Comparison of ENCODE assay signal across 8 mouse cellular contexts in the genomic region with DNA sequence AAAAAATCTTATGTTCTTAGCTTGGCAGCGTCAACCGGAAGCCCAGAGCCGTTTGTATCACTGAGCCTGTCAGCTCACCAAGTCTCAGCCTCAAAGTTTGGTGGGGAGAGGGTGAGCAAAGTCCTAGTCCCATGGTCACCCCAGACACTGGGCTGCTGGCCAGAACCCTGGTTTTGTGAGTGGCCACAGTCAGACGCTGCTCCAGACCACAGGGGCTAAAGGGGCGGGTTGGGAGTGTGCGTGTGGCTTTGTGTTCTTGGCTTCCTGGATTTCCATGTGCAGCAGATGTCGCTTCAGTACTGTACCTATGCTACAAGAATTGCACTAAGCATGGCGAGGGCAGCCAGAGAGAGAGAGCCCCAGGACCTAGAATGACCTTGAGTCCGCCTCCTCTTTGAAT. TPM values are rescaled to one million over a fixed set of nuclear protein-coding genes. Genes with fewer than 3 reads are reported as not detected.
DNase-seq lines count a peak whose midpoint lies in the region; ATAC-seq and TF ChIP-seq lines count a peak whose summit lies in the region.

No protein-coding gene starts in this region.

- H3K27me3 ChIP-seq in hindbrain, embryonic 13.5 days = no peaks in the 10 kb centered on the region
- no peaks in the 10 kb centered on the region for H3K27me3 ChIP-seq in hindbrain, embryonic 12.5 days
- H3K27me3 ChIP-seq in heart, postnatal 0 days (ENCODE audit: control insufficient read depth, insufficient read depth, low read length) = no peaks in the 10 kb centered on the region
- no peaks in the 10 kb centered on the region for H3K27me3 ChIP-seq in limb, embryonic 13.5 days

- H3K9ac ChIP-seq in hindbrain, embryonic 13.5 days = peak overlapping the region; percentile 36; the same call in 1 of the 2 replicates
- no peak overlapping the region for H3K9ac ChIP-seq in hindbrain, embryonic 12.5 days
- H3K9ac ChIP-seq in heart, postnatal 0 days (replicated peaks; ENCODE audit: low read depth, low read length) = peak overlapping the region; percentile 60; the same call in 1 of the 2 replicates
- no peak overlapping the region for H3K9ac ChIP-seq in limb, embryonic 13.5 days

- no peak for TF ChIP-seq EP300 in heart, postnatal 0 days (IDR thresholded peaks at IDR 0.05; ENCODE audit: low read depth)

- TF ChIP-seq CTCF in heart, postnatal 0 days (IDR thresholded peaks at IDR 0.05; ENCODE audit: low read depth) = 0 out of 2 replicates have a peak, but pooled peaks have one; percentile 1

- no peak overlapping the region for H3K4me2 ChIP-seq in hindbrain, embryonic 13.5 days
- H3K4me2 ChIP-seq in hindbrain, embryonic 12.5 days (replicated peaks) = no peak overlapping the region
- H3K4me2 ChIP-seq in heart, postnatal 0 days (ENCODE audit: low read depth, low read length) = no peak overlapping the region
- H3K4me2 ChIP-seq in limb, embryonic 13.5 days (replicated peaks) = no peak overlapping the region

- 85% methylated on average over 9 of the region's 9 CpGs for WGBS in hindbrain, embryonic 13.5 days
- WGBS in hindbrain, embryonic 12.5 days = 88% methylated on average over 9 of the region's 9 CpGs
- WGBS in heart, postnatal 0 days = 27% methylated on average over 9 of the region's 9 CpGs
- 85% methylated on average over 9 of the region's 9 CpGs for WGBS in limb, embryonic 13.5 days

- H3K4me1 ChIP-seq in hindbrain, embryonic 13.5 days (replicated peaks) = peaks cover 47% of the 10 kb centered on the region
- H3K4me1 ChIP-seq in hindbrain, embryonic 12.5 days = peaks cover 41% of the 10 kb centered on the region
- peaks cover 43% of the 10 kb centered on the region for H3K4me1 ChIP-seq in heart, postnatal 0 days (ENCODE audit: control insufficient read depth, insufficient read depth)
- H3K4me1 ChIP-seq in limb, embryonic 13.5 days = peaks cover 56% of the 10 kb centered on the region

- H3K4me3 ChIP-seq in hindbrain, embryonic 13.5 days = no peak overlapping the region
- H3K4me3 ChIP-seq in hindbrain, embryonic 12.5 days = no peak overlapping the region
- H3K4me3 ChIP-seq in heart, postnatal 0 days (ENCODE audit: low read depth, low read length) = no peak overlapping the region
- H3K4me3 ChIP-seq in limb, embryonic 13.5 days = no peak overlapping the region

- peaks cover 7% of the 10 kb centered on the region for H3K36me3 ChIP-seq in hindbrain, embryonic 13.5 days
- H3K36me3 ChIP-seq in hindbrain, embryonic 12.5 days = 0 out of 2 replicates have a peak, but pooled peaks cover 3% of the 10 kb centered on the region
- H3K36me3 ChIP-seq in heart, postnatal 0 days (replicated peaks; ENCODE audit: control insufficient read depth, insufficient read depth, low read length) = peaks cover 21% of the 10 kb centered on the region
- peaks cover 18% of the 10 kb centered on the region for H3K36me3 ChIP-seq in limb, embryonic 13.5 days

- H3K27ac ChIP-seq in hindbrain, embryonic 13.5 days = no peak overlapping the region
- no peak overlapping the region for H3K27ac ChIP-seq in hindbrain, embryonic 12.5 days
- peak overlapping the region; percentile 97 for H3K27ac ChIP-seq in heart, postnatal 0 days (ENCODE audit: low read depth)
- H3K27ac ChIP-seq in limb, embryonic 13.5 days = peak overlapping the region; percentile 99; the same call in 1 of the 2 replicates

- peak; percentile 76 for DNase-seq in adrenal gland, postnatal 14 days
- peak; percentile 65 for DNase-seq in heart, postnatal 0 days (ENCODE audit: low spot score)
- DNase-seq in gastrocnemius, postnatal 25 days = no peak
- no peak for DNase-seq in layer of hippocampus, adult 11-12 months (ENCODE audit: low spot score)

- H3K9me3 ChIP-seq in hindbrain, embryonic 13.5 days = no peaks in the 10 kb centered on the region
- no peaks in the 10 kb centered on the region for H3K9me3 ChIP-seq in hindbrain, embryonic 12.5 days (replicated peaks)
- H3K9me3 ChIP-seq in heart, postnatal 0 days (replicated peaks; ENCODE audit: control insufficient read depth, low read length) = no peaks in the 10 kb centered on the region
- no peaks in the 10 kb centered on the region for H3K9me3 ChIP-seq in limb, embryonic 13.5 days

- no peak for ATAC-seq in hindbrain, embryonic 13.5 days (ENCODE audit: low FRiP score)
- no peak for ATAC-seq in hindbrain, embryonic 12.5 days (ENCODE audit: low FRiP score)
- peak; percentile 1; the same call in 1 of the 2 replicates for ATAC-seq in heart, postnatal 0 days (ENCODE audit: insufficient read depth, low read depth)
- ATAC-seq in limb, embryonic 13.5 days (ENCODE audit: low FRiP score, low read depth) = no peak
- no peak for ATAC-seq in megakaryocyte, adult 5-6 weeks (ENCODE audit: poor library complexity, severe bottlenecking)

RNA-seq across cellular contexts. Expression of gene Sigmar1, which starts 3.2 kb away (rescaled TPM):
- 58.9 and 62.0 TPM in 2 replicates for polyA plus RNA-seq in hindbrain, embryonic 13.5 days (2015; fragmentation: Nextera tagmentation; extraction: Ambion mirVana)
- 54.2 and 58.9 TPM in 2 replicates for polyA plus RNA-seq in hindbrain, embryonic 12.5 days (2016; fragmentation: Nextera tagmentation; extraction: Ambion mirVana)
- total RNA-seq in adrenal gland, postnatal 14 days (2021) = 67.1 and 76.7 TPM in 2 replicates
- 40.9 and 57.4 TPM in 2 replicates for total RNA-seq in heart, postnatal 0 days (2014; rRNA removed; ENCODE audit: low replicate concordance)
- polyA plus RNA-seq in heart, postnatal 0 days (2015; fragmentation: Nextera tagmentation; extraction: Ambion mirVana) = 33.4 and 37.1 TPM in 2 replicates
- 81.8 and 84.6 TPM in 2 replicates for polyA plus RNA-seq in limb, embryonic 13.5 days (2015; fragmentation: Nextera tagmentation; extraction: Ambion mirVana)
- 10 to 100 TPM in 1 of 2 experiments, 1 to 10 TPM in 1; 8.4 to 11.9 TPM for total RNA-seq in gastrocnemius, postnatal 25 days (2021)
- total RNA-seq in megakaryocyte, adult 5-6 weeks (2015) = 54.5 and 70.0 TPM in 2 replicates
- total RNA-seq in megakaryocyte, adult 5-6 weeks (2017) = 66.2 and 71.0 TPM in 2 replicates

RNA-seq across cellular contexts. Expression of gene Galt, which starts 4.2 kb away (rescaled TPM):
- polyA plus RNA-seq in hindbrain, embryonic 13.5 days (2015; fragmentation: Nextera tagmentation; extraction: Ambion mirVana) = 36.6 and 42.8 TPM in 2 replicates
- polyA plus RNA-seq in hindbrain, embryonic 12.5 days (2016; fragmentation: Nextera tagmentation; extraction: Ambion mirVana) = 31.0 and 33.4 TPM in 2 replicates
- total RNA-seq in adrenal gland, postnatal 14 days (2021) = 36.1 and 42.3 TPM in 2 replicates
- total RNA-seq in heart, postnatal 0 days (2014; rRNA removed; ENCODE audit: low replicate concordance) = 95.0 and 96.8 TPM in 2 replicates
- 69.8 and 70.9 TPM in 2 replicates for polyA plus RNA-seq in heart, postnatal 0 days (2015; fragmentation: Nextera tagmentation; extraction: Ambion mirVana)
- 40.4 and 47.3 TPM in 2 replicates for polyA plus RNA-seq in limb, embryonic 13.5 days (2015; fragmentation: Nextera tagmentation; extraction: Ambion mirVana)
- total RNA-seq in gastrocnemius, postnatal 25 days (2021) = 10 to 100 TPM; 33.6 to 36.1 TPM
- 20.4 and 21.7 TPM in 2 replicates for total RNA-seq in megakaryocyte, adult 5-6 weeks (2015)
- total RNA-seq in megakaryocyte, adult 5-6 weeks (2017) = 18.7 and 24.3 TPM in 2 replicates

RNA-seq across cellular contexts. Expression of gene Ccl27a, which starts 14.8 kb away (rescaled TPM):
- polyA plus RNA-seq in hindbrain, embryonic 13.5 days (2015; fragmentation: Nextera tagmentation; extraction: Ambion mirVana) = 256 and 261 TPM in 2 replicates
- 133 and 134 TPM in 2 replicates for polyA plus RNA-seq in hindbrain, embryonic 12.5 days (2016; fragmentation: Nextera tagmentation; extraction: Ambion mirVana)
- total RNA-seq in adrenal gland, postnatal 14 days (2021) = 29.7 and 34.9 TPM in 2 replicates
- 48.5 and 73.7 TPM in 2 replicates for total RNA-seq in heart, postnatal 0 days (2014; rRNA removed; ENCODE audit: low replicate concordance)
- polyA plus RNA-seq in heart, postnatal 0 days (2015; fragmentation: Nextera tagmentation; extraction: Ambion mirVana) = 49.4 and 49.6 TPM in 2 replicates
- polyA plus RNA-seq in limb, embryonic 13.5 days (2015; fragmentation: Nextera tagmentation; extraction: Ambion mirVana) = 53.0 and 64.8 TPM in 2 replicates
- 10 to 100 TPM; 19.6 to 24.2 TPM for total RNA-seq in gastrocnemius, postnatal 25 days (2021)
- 6.1 and 7.1 TPM in 2 replicates for total RNA-seq in megakaryocyte, adult 5-6 weeks (2015)
- 4.4 and 5.2 TPM in 2 replicates for total RNA-seq in megakaryocyte, adult 5-6 weeks (2017)

RNA-seq across cellular contexts. Expression of gene Arid3c, which starts 28.3 kb away (rescaled TPM):
- 1.1 and 2.2 TPM in 2 replicates for polyA plus RNA-seq in hindbrain, embryonic 13.5 days (2015; fragmentation: Nextera tagmentation; extraction: Ambion mirVana)
- 1.1 TPM in 2 replicates for polyA plus RNA-seq in hindbrain, embryonic 12.5 days (2016; fragmentation: Nextera tagmentation; extraction: Ambion mirVana)
- total RNA-seq in adrenal gland, postnatal 14 days (2021) = not detected in 2 replicates
- total RNA-seq in heart, postnatal 0 days (2014; rRNA removed; ENCODE audit: low replicate concordance) = not detected in 2 replicates
- polyA plus RNA-seq in heart, postnatal 0 days (2015; fragmentation: Nextera tagmentation; extraction: Ambion mirVana) = not detected in 2 replicates
- polyA plus RNA-seq in limb, embryonic 13.5 days (2015; fragmentation: Nextera tagmentation; extraction: Ambion mirVana) = 0.14 TPM in 1 of 2 replicates, not detected in the other
- total RNA-seq in gastrocnemius, postnatal 25 days (2021) = not detected
- total RNA-seq in megakaryocyte, adult 5-6 weeks (2015) = not detected in 2 replicates
- total RNA-seq in megakaryocyte, adult 5-6 weeks (2017) = not detected in 2 replicates

RNA-seq across cellular contexts. Expression of gene Dctn3, which starts 36.2 kb away (rescaled TPM):
- 301 and 303 TPM in 2 replicates for polyA plus RNA-seq in hindbrain, embryonic 13.5 days (2015; fragmentation: Nextera tagmentation; extraction: Ambion mirVana)
- polyA plus RNA-seq in hindbrain, embryonic 12.5 days (2016; fragmentation: Nextera tagmentation; extraction: Ambion mirVana) = 191 and 199 TPM in 2 replicates
- 106 and 110 TPM in 2 replicates for total RNA-seq in adrenal gland, postnatal 14 days (2021)
- total RNA-seq in heart, postnatal 0 days (2014; rRNA removed; ENCODE audit: low replicate concordance) = 81.6 and 121 TPM in 2 replicates
- polyA plus RNA-seq in heart, postnatal 0 days (2015; fragmentation: Nextera tagmentation; extraction: Ambion mirVana) = 161 and 165 TPM in 2 replicates
- polyA plus RNA-seq in limb, embryonic 13.5 days (2015; fragmentation: Nextera tagmentation; extraction: Ambion mirVana) = 104 and 106 TPM in 2 replicates
- 10 to 100 TPM; 38.5 to 40.6 TPM for total RNA-seq in gastrocnemius, postnatal 25 days (2021)
- 80.5 and 92.2 TPM in 2 replicates for total RNA-seq in megakaryocyte, adult 5-6 weeks (2015)
- total RNA-seq in megakaryocyte, adult 5-6 weeks (2017) = 73.5 and 100 TPM in 2 replicates

Comparison
In these comparisons a context has a peak if more than half of its experiments do, and no peak if none do; other contexts are left out.
1. H3K9ac ChIP-seq: peak in hindbrain, embryonic 13.5 days (single experiment) and heart, postnatal 0 days (single experiment); none in hindbrain, embryonic 12.5 days (single experiment) and limb, embryonic 13.5 days (single experiment).
2. H3K27ac ChIP-seq: peak in heart, postnatal 0 days (single experiment) and limb, embryonic 13.5 days (single experiment); none in hindbrain, embryonic 13.5 days (single experiment) and hindbrain, embryonic 12.5 days (single experiment).
3. DNase-seq: peak in adrenal gland, postnatal 14 days (single experiment) and heart, postnatal 0 days (single experiment); none in gastrocnemius, postnatal 25 days (single experiment) and layer of hippocampus, adult 11-12 months (single experiment).